Mouse (Mus musculus) layer of hippocampus, adult 2 months (tissue): ENCODE data around the gene Tnfrsf13b. TPM values are rescaled to one million over a fixed set of nuclear protein-coding genes. Genes with fewer than 3 reads are reported as not detected.

Experiments
- DNase-seq, 2 experiments: peaks; one replicate each; pipeline ENCODE4 v3.0.0; 2022; ENCODE audit warnings: low spot score in 2 of 2
- H3K27ac ChIP-seq: fragments of 200-600 bp; 2 replicates; pipeline ENCODE4 v1.8.1; 2022
- H3K4me3 ChIP-seq: fragments of 200-600 bp; 2 replicates; pipeline ENCODE4 v1.8.1; 2022; ENCODE audit warnings: mild to moderate bottlenecking
- CTCF ChIP-seq: fragments of 200-600 bp; conservative IDR thresholded peaks from 2 replicates; pipeline ENCODE4 v1.8.1; 2022; ENCODE audit warnings: antibody characterized with exemption, mild to moderate bottlenecking, moderate library complexity
- total RNA-seq, 2 experiments: library from RNA; stranded (reverse); gene quantifications; 2 replicates each; pipeline ENCODE4 v1.2.3; 2021

The Tnfrsf13b gene
- total RNA-seq, 2 experiments from 2014 or later = 0.98 to 1.5 TPM

- no peak for DNase-seq
- peak; percentile 65 for TF ChIP-seq CTCF
- no peak overlapping the region for H3K27ac ChIP-seq
- no peak overlapping the region for H3K4me3 ChIP-seq
These were observed 17.3 kb downstream of the Tnfrsf13b start for GRCm38 (mm10) chr11:61143564-61144469.

DNA sequence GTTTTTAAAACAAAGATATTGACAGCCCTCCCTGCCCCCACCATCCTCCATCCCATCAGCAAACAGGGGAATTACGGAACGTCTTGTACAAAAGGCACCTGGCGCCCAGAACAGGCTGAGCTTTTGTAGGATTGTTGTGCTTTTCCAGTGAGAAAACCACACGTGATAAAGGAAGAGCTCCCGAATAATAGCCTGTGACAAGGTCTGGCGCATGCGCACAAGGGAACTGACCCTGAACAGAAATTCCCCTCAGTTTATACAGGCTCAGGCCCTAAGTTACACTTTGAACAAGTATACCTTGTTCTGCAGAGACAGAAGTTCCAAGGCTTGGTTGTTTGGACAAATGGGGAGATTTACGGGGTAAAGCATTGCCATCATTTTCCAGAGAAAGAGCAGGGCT lies 19.0 kb downstream of the Tnfrsf13b start:
- DNase-seq = no peak
- H3K4me3 ChIP-seq = no peak overlapping the region
- no peak overlapping the region for H3K27ac ChIP-seq
- TF ChIP-seq CTCF = no peak

- H3K27ac ChIP-seq = peak overlapping the region; percentile 49; the same call in 1 of the 2 replicates
- no peak for DNase-seq
These were observed 20.2 kb downstream of the Tnfrsf13b start for GRCm38 (mm10) chr11:61146645-61147299.

DNA sequence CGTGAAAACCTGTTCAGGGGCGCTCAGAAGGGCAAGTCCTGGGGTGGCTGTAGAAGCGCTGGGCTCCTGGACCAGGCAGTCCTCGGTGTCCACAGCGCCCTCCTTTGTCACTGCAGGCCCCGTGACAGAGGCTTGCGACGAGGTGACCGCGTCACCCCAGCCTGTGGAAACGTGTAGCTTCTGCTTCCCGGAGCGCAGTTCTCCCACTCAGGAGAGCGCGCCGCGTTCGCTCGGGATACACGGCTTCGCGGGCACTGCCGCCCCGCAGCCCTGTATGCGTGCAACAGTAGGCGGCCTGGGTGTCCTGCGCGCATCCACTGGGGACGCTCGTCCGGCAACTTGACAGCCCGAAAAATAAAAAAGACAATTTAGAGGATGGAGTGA lies 20.7 kb downstream of the Tnfrsf13b start:
- DNase-seq = peak in 1 of 2 experiments; percentile 46
- peak overlapping the region; percentile 51 for H3K4me3 ChIP-seq
- TF ChIP-seq CTCF = peak; percentile 58
- peak overlapping the region; percentile 49 for H3K27ac ChIP-seq

More at GRCm38 (mm10) chr11:61146645-61147299, 20.2 kb downstream of the Tnfrsf13b start:
- H3K4me3 ChIP-seq = peak overlapping the region; percentile 51
- peak; percentile 62 for TF ChIP-seq CTCF

GRCm38 (mm10) chr11:61150233-61151001 lies 23.9 kb downstream of the Tnfrsf13b start:
- DNase-seq = peak in 1 of 2 experiments; percentile 23
- Histone ChIP-seq H3K27ac (peak overlapping the region; percentile 73), H3K4me3 (no peak overlapping the region)
- no peak for TF ChIP-seq CTCF

- peak; percentile 77 for TF ChIP-seq CTCF
- Histone ChIP-seq H3K4me3 (no peak overlapping the region), H3K27ac (no peak overlapping the region)
- DNase-seq = peak; percentile 60 to 73
These were observed 29.2 kb downstream of the Tnfrsf13b start for GRCm38 (mm10) chr11:61155727-61156126.

- no peak for TF ChIP-seq CTCF
These were observed 31.6 kb downstream of the Tnfrsf13b start for GRCm38 (mm10) chr11:61158141-61158540.

GRCm38 (mm10) chr11:61159796-61160732 lies 33.5 kb downstream of the Tnfrsf13b start:
- TF ChIP-seq CTCF = no peak
- Histone ChIP-seq H3K4me3 (no peak overlapping the region), H3K27ac (no peak overlapping the region; the same call in 1 of the 2 replicates)
- DNase-seq = no peak

More at GRCm38 (mm10) chr11:61158141-61158540, 31.6 kb downstream of the Tnfrsf13b start:
- DNase-seq = no peak
- Histone ChIP-seq H3K27ac (no peak overlapping the region), H3K4me3 (no peak overlapping the region)

- no peak overlapping the region for H3K27ac ChIP-seq
- TF ChIP-seq CTCF = no peak
- H3K4me3 ChIP-seq = no peak overlapping the region
- DNase-seq = no peak
These were observed 34.6 kb downstream of the Tnfrsf13b start for GRCm38 (mm10) chr11:61161121-61161520.

DNA sequence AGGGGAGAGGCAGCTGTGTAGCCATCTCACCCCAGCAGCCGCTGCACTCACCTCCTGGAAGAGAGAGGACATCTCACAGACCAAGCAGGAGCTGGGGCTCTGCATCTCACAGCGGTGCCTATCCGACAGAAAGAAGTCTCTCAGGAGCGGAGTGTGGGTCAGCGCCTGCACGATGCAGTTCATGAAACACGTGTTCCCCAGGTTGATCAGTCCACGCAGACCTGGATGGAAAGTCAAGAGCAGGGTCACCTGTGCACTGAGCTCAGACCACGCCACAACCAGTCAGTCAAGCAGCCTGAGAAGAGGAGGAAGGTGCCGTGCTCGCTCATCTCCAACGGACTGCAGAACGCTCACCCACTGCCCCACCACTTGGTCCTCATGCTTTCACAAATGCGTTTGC lies 36.2 kb downstream of the Tnfrsf13b start:
- DNase-seq = no peak
- no peak for TF ChIP-seq CTCF
- no peak overlapping the region for H3K27ac ChIP-seq
- H3K4me3 ChIP-seq = no peak overlapping the region

GRCm38 (mm10) chr11:61163341-61163740 lies 36.8 kb downstream of the Tnfrsf13b start:
- Histone ChIP-seq H3K27ac (no peak overlapping the region), H3K4me3 (no peak overlapping the region)
- DNase-seq = no peak
- no peak for TF ChIP-seq CTCF

DNA sequence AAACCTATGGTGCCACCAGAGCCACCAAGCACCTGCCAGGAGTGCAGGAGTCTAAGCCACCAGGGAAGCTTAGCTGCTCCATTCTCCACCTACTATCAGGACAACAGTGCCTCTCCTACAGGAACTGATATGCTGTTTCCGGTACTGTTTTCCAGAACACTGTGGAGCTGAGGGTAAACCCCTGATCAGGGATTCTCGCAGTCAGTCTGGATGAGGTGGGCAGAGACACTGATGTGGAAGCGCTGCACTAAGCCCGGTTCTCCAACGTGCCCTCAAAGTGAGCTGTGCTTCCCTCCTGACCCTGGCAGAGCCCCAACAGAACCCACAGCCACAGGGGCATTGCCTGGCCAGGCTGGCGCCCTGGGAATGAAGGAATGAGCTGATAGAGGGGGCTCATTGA lies 37.8 kb downstream of the Tnfrsf13b start:
- DNase-seq = no peak
- no peak overlapping the region for H3K27ac ChIP-seq
- no peak for TF ChIP-seq CTCF
- H3K4me3 ChIP-seq = no peak overlapping the region
